Mouse (Mus musculus): Measurements from ENCODE around the gene Hist2h2aa1. TPM values are rescaled to one million over a fixed set of nuclear protein-coding genes. Genes with fewer than 3 reads are reported as not detected.
A peak's percentile ranks its signal among the peaks of the same experiment; 100 is the strongest.

Gene Hist2h2aa1
- polyA plus RNA-seq, 1 experiment: 13.0 TPM

- Histone ChIP-seq H3K4me3 (replicated peaks) (peak overlapping the region; percentile 76), H3K4me1 (ENCODE audit: control insufficient read depth) (peaks cover 60% of the 10 kb centered on the region), H3K9me3 (ENCODE audit: control insufficient read depth, low read length) (no peaks in the 10 kb centered on the region), H3K27me3 (ENCODE audit: control insufficient read depth) (no peaks in the 10 kb centered on the region), H3K36me3 (ENCODE audit: control insufficient read depth) (peaks cover 11% of the 10 kb centered on the region)
- TF ChIP-seq GATA1 (IDR thresholded peaks at IDR 0.05; ENCODE audit: low read length) (no peak), TAL1 (IDR thresholded peaks at IDR 0.05; ENCODE audit: low read length) (no peak)
Observed at GRCm38 (mm10) chr3:96247356-96248140, 2.3 kb downstream of the Hist2h2aa1 start.

DNA sequence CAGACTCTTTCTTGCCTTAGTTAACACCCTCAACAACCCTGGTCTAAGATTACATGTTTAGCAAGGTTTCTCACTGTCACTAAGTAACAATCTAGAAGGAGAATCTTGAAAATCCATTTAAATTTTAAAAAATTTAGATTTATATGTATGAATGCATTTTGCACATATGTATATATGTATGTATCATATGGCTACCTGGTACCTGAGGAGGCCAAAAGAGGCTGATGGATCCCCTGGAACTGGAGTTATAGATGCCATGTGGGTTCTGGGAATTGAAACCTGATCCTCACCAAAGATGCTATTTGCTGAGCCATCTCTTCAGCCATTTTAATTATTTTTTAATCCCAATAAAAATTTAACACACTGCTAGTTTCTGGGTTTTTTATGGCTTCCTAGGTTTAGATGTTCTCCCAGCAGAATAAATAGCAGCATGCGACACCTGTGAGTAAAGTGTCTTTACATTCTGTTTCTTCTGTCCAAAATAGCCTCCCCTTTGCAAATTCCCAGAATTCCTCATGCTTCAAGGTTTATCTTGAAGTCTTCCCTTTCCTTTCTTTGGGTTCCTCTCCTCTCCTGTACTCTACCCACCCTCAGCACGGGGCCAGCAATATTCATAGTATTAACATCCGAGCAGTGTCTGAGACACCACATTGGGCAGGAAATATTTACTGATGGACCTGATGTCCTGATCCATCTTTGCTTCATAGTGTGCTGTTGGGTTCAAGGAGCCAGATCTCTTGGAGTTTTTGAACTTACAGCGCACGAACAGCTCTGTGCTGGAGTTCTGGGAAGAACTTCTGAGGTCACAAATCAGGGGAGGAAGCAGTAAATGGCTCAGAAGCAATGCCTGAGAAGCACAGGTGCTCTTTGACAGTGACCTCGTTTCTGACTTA, 3.1 kb downstream of the Hist2h2aa1 start:
- TF ChIP-seq GATA1 (IDR thresholded peaks at IDR 0.05; ENCODE audit: low read length) (peak; percentile 64), TAL1 (IDR thresholded peaks at IDR 0.05; ENCODE audit: low read length) (no peak)
- no peaks in the 10 kb centered on the region for H3K27me3 ChIP-seq (ENCODE audit: control insufficient read depth)
- H3K36me3 ChIP-seq (ENCODE audit: control insufficient read depth): peaks cover 11% of the 10 kb centered on the region
- no peaks in the 10 kb centered on the region for H3K9me3 ChIP-seq (ENCODE audit: control insufficient read depth, low read length)
- peaks cover 59% of the 10 kb centered on the region for H3K4me1 ChIP-seq (ENCODE audit: control insufficient read depth)
- H3K4me3 ChIP-seq (replicated peaks): peak overlapping the region; percentile 76

- Histone ChIP-seq H3K9me3 (ENCODE audit: control insufficient read depth, low read length) (no peaks in the 10 kb centered on the region), H3K36me3 (ENCODE audit: control insufficient read depth) (peaks cover 8% of the 10 kb centered on the region), H3K27me3 (ENCODE audit: control insufficient read depth) (no peaks in the 10 kb centered on the region), H3K4me1 (ENCODE audit: control insufficient read depth) (peaks cover 59% of the 10 kb centered on the region), H3K4me3 (replicated peaks) (peak overlapping the region; percentile 76)
- TF ChIP-seq GATA1 (IDR thresholded peaks at IDR 0.05; ENCODE audit: low read length) (no peak), TAL1 (IDR thresholded peaks at IDR 0.05; ENCODE audit: low read length) (no peak)
Observed at GRCm38 (mm10) chr3:96249034-96249345, 3.7 kb downstream of the Hist2h2aa1 start.

DNA sequence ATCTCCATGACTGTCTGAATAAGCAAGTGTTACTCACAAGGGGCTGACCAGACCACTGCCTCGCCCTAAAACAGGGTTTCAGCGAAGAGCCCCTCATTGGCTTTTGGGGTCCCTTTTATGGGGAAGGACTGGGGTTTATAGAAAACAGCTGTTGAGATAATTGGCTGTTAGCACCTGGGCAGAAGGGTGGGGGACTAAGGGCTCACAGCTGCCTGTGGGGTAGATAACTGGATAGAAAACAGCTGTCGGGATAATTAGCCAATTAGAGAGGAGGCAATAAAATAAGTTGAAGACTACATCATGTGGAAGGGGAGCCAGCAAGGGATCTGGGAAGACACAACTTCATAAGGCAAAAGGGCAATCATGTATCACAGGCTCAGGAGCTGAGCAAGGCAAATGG, 5.6 kb downstream of the Hist2h2aa1 start:
- H3K4me1 ChIP-seq (ENCODE audit: control insufficient read depth): peaks cover 65% of the 10 kb centered on the region
- H3K36me3 ChIP-seq (ENCODE audit: control insufficient read depth): peaks cover 4% of the 10 kb centered on the region
- peak overlapping the region; percentile 38 for H3K4me3 ChIP-seq (replicated peaks)
- TF ChIP-seq GATA1 (IDR thresholded peaks at IDR 0.05; ENCODE audit: low read length) (no peak), TAL1 (IDR thresholded peaks at IDR 0.05; ENCODE audit: low read length) (peak; percentile 28; the same call in 1 of the 3 replicates)
- no peaks in the 10 kb centered on the region for H3K9me3 ChIP-seq (ENCODE audit: control insufficient read depth, low read length)
- no peaks in the 10 kb centered on the region for H3K27me3 ChIP-seq (ENCODE audit: control insufficient read depth)

- Histone ChIP-seq H3K9me3 (ENCODE audit: control insufficient read depth, low read length) (no peaks in the 10 kb centered on the region), H3K4me1 (ENCODE audit: control insufficient read depth) (peaks cover 72% of the 10 kb centered on the region)
Observed at GRCm38 (mm10) chr3:96251787-96252186, 6.5 kb downstream of the Hist2h2aa1 start.

DNA sequence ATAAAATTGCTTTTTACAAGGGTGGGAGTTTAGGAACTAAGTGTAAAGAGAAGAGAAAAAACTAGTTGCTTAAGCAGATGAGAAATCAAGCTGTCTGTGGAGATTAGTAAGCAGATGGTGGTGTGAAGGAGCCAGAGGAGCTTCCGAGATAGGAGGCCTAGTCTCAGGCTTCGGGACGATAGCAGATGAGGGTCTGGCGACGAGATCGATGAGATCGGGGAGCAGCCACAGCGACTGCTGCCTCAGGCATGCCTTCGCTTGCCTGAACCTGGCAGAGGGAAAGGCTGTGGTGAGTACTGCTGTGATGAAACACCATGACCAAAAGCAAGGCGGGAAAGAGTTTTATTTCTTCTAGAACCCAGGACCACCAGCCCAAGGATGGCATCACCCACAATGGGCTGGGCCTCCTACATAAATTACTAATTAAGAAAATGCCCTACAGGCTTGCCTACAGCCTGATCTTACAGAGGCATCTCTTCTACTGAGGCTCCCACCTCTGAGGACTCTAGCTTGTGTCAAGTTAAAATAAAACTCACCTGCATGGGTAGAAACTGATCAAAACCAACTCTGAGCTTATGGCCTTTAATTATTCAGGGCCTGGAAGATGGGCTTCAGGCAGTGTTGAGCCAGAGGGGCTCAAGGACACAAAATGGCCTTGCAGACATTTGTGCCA, 9.5 kb downstream of the Hist2h2aa1 start:
- Histone ChIP-seq H3K36me3 (ENCODE audit: control insufficient read depth) (no peaks in the 10 kb centered on the region; the same call in 1 of the 2 replicates), H3K4me1 (ENCODE audit: control insufficient read depth) (peaks cover 58% of the 10 kb centered on the region), H3K9me3 (ENCODE audit: control insufficient read depth, low read length) (no peaks in the 10 kb centered on the region), H3K27me3 (ENCODE audit: control insufficient read depth) (no peaks in the 10 kb centered on the region), H3K4me3 (replicated peaks) (peak overlapping the region; percentile 37)
- TF ChIP-seq TAL1 (IDR thresholded peaks at IDR 0.05; ENCODE audit: low read length) (peak; percentile 44; the same call in 2 of the 3 replicates), GATA1 (IDR thresholded peaks at IDR 0.05; ENCODE audit: low read length) (peak; percentile 38; the same call in 1 of the 2 replicates)

More at GRCm38 (mm10) chr3:96251787-96252186, 6.5 kb downstream of the Hist2h2aa1 start:
- no peaks in the 10 kb centered on the region for H3K27me3 ChIP-seq (ENCODE audit: control insufficient read depth)
- no peak overlapping the region for H3K4me3 ChIP-seq (replicated peaks)
- H3K36me3 ChIP-seq (ENCODE audit: control insufficient read depth): peaks cover 4% of the 10 kb centered on the region
- TF ChIP-seq TAL1 (IDR thresholded peaks at IDR 0.05; ENCODE audit: low read length): no peak
- TF ChIP-seq GATA1 (IDR thresholded peaks at IDR 0.05; ENCODE audit: low read length): no peak

- Histone ChIP-seq H3K4me1 (ENCODE audit: control insufficient read depth) (peaks cover 53% of the 10 kb centered on the region), H3K36me3 (ENCODE audit: control insufficient read depth) (no peaks in the 10 kb centered on the region; the same call in 1 of the 2 replicates), H3K4me3 (replicated peaks) (no peak overlapping the region), H3K27me3 (ENCODE audit: control insufficient read depth) (no peaks in the 10 kb centered on the region), H3K9me3 (ENCODE audit: control insufficient read depth, low read length) (no peaks in the 10 kb centered on the region)
- TF ChIP-seq GATA1 (IDR thresholded peaks at IDR 0.05; ENCODE audit: low read length) (no peak), TAL1 (IDR thresholded peaks at IDR 0.05; ENCODE audit: low read length) (no peak)
Observed at GRCm38 (mm10) chr3:96255926-96256593, 10.8 kb downstream of the Hist2h2aa1 start.

GRCm38 (mm10) chr3:96257190-96257589, 11.9 kb downstream of the Hist2h2aa1 start:
- H3K4me1 ChIP-seq (ENCODE audit: control insufficient read depth): peaks cover 60% of the 10 kb centered on the region
- H3K4me3 ChIP-seq (replicated peaks): no peak overlapping the region
- no peak for TF ChIP-seq GATA1 (IDR thresholded peaks at IDR 0.05; ENCODE audit: low read length)
- no peak for TF ChIP-seq TAL1 (IDR thresholded peaks at IDR 0.05; ENCODE audit: low read length)
- H3K27me3 ChIP-seq (ENCODE audit: control insufficient read depth): no peaks in the 10 kb centered on the region
- H3K9me3 ChIP-seq (ENCODE audit: control insufficient read depth, low read length): no peaks in the 10 kb centered on the region
- no peaks in the 10 kb centered on the region; the same call in 1 of the 2 replicates for H3K36me3 ChIP-seq (ENCODE audit: control insufficient read depth)
